Mouse (Mus musculus): Measurements from ENCODE around the gene Ptpdc1.

DNA sequence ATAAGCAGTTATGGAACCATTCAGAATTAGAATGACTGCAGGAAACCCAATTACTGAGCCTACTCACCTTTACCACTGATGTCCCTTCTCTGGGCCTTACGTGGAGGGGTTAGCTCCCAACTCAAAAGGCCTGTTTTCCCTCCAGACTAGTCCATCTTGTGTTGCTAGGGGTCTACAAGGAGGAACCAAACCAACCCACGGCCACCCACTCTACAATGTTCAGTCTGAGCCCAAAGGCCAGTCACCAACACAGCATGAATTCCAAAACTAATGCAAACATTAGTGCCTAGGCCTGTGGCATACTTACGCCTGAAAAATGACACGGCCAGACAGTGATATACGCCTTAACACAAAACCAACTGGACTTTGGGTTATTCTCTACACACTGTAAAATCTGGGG lies 92.0 kb downstream of the Ptpdc1 start:
- TF ChIP-seq ZMIZ1 (IDR thresholded peaks at IDR 0.05; ENCODE audit: low read depth, low read length) (no peak), UBTF (IDR thresholded peaks at IDR 0.05; ENCODE audit: low read depth, low read length) (no peak)
